Mouse (Mus musculus): ENCODE results near the gene Flrt1.

DNA sequence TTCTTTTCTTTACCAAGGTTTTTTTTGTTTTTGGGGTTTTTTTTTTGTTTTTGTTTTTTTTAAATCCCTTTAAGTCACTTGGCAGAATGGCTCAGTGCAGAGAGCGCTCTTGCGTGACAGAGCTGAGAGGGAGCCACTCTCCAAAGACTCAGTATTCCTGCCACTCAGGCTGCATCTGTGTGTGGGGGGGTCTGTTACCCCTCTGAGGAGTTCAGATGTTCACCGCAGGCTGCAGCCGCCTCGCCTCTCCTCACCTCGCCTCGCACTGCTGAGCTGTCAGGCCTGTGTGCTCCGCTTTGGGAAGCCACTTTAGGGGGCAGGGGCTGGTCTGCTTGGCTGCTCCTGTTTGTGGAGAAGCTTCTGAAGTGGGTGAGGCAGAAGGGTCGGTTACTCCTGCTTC, at the start of gene Flrt1:
- no peak for TF ChIP-seq CTCF (IDR thresholded peaks at IDR 0.05; ENCODE audit: insufficient read depth, low read depth, low read length)
- no peak for TF ChIP-seq POLR2A (IDR thresholded peaks at IDR 0.05; ENCODE audit: insufficient read depth, low read depth, low read length)

All from olfactory bulb, adult 2 months (tissue).